Mouse (Mus musculus) kidney, adult 2 months (tissue): ENCODE measurements around the gene 2510009E07Rik.

Experiments used
- CTCF ChIP-seq: fragments of 200-500 bp; conservative IDR thresholded peaks from 2 replicates; pipeline ENCODE4 v1.5.1; 2011; ENCODE audit warnings: low read depth, mild to moderate bottlenecking, control low read depth, low read length, moderate library complexity, mixed read lengths; ENCODE audit not compliant: insufficient read depth, insufficient read length
- POLR2A ChIP-seq: fragments of 200-500 bp; IDR thresholded peaks from one replicate; pipeline ENCODE4 v1.6.1; 2011; ENCODE audit warnings: low read depth, low read length, control low read depth

GRCm38 (mm10) chr16:21702314-21702690, 7.8 kb upstream of the 2510009E07Rik start:
- no peak for TF ChIP-seq CTCF
- no peak for TF ChIP-seq POLR2A
